Mouse (Mus musculus) heart, embryonic 14.5 days (tissue): ENCODE measurements at regions not wholly inside any gene's neighbourhood (a gene's known extent, or its start where the extent isn't known, plus 50 kb on each side); places are given as distances from the start of the nearest gene placed in this dataset.

Experiments used
- ATAC-seq: fragments of 200-750 bp; cut with Nextera tagmentation; 2 replicates; pipeline ENCODE4 v1.8.0; 2017; ENCODE audit warnings: low read depth, moderate TSS enrichment; ENCODE audit not compliant: insufficient number of reproducible peaks, insufficient read depth, low FRiP score
- H3K27ac ChIP-seq, 2 experiments: fragments of 200-500 bp in 1 of 2; fragments of 300-500 bp in 1 of 2; sonication (generic) in 1 of 2; replicated peaks in 1 of 2; 2 replicates each; pipeline ENCODE4 v1.5.1; 2012 to 2014; ENCODE audit warnings: low read depth in 2 of 2, low read length in 2 of 2, control low read depth in 1 of 2, mild to moderate bottlenecking in 1 of 2, mixed read lengths in 1 of 2; ENCODE audit not compliant: control insufficient read depth in 1 of 2, insufficient read depth in 1 of 2
- H3K27me3 ChIP-seq: fragments of 300-500 bp; sonication (generic); 2 replicates; pipeline ENCODE4 v1.6.1; 2014; ENCODE audit warnings: mild to moderate bottlenecking, low read length, control low read depth; ENCODE audit not compliant: control insufficient read depth, insufficient read depth
- H3K36me3 ChIP-seq: fragments of 300-500 bp; sonication (generic); 2 replicates; pipeline ENCODE4 v1.6.1; 2014; ENCODE audit warnings: mild to moderate bottlenecking, control low read depth, low read length, mixed read lengths; ENCODE audit not compliant: control insufficient read depth, insufficient read depth
- H3K4me1 ChIP-seq, 2 experiments: fragments of 200-500 bp in 1 of 2; fragments of 300-500 bp in 1 of 2; sonication (generic) in 1 of 2; 2 replicates each; pipeline ENCODE4 v1.6.1; 2012 to 2014; ENCODE audit warnings: low read length in 2 of 2, control low read depth in 1 of 2, mixed read lengths in 1 of 2; ENCODE audit not compliant: control insufficient read depth in 2 of 2, insufficient read depth in 2 of 2
- H3K4me2 ChIP-seq: fragments of 300-500 bp; sonication (generic); 2 replicates; pipeline ENCODE4 v1.6.1; 2014; ENCODE audit warnings: mild to moderate bottlenecking, low read length
- H3K4me3 ChIP-seq, 2 experiments: fragments of 200-500 bp in 1 of 2; fragments of 300-500 bp in 1 of 2; sonication (generic) in 1 of 2; 2 replicates each; pipeline ENCODE4 v1.5.1; 2012 to 2014; ENCODE audit warnings: low read length in 2 of 2, mild to moderate bottlenecking in 2 of 2, control low read depth in 1 of 2, low read depth in 1 of 2, moderate library complexity in 1 of 2; ENCODE audit not compliant: control insufficient read depth in 1 of 2, insufficient read depth in 1 of 2
- H3K9ac ChIP-seq: fragments of 300-500 bp; sonication (generic); 2 replicates; pipeline ENCODE4 v1.6.1; 2014; ENCODE audit warnings: mild to moderate bottlenecking, low read length
- H3K9me3 ChIP-seq: fragments of 300-500 bp; sonication (generic); 2 replicates; pipeline ENCODE4 v1.6.1; 2016; ENCODE audit warnings: low read length, control low read depth; ENCODE audit not compliant: control insufficient read depth
- WGBS: fragments of 180-500 bp; shearing (Covaris S2); extraction: QIAGEN DNeasy Blood & Tissue Kit; methylation state at CpG from one replicate; pipeline ENCODE4 v1.1.7; 2014; 5-methylcytosine and 5-hydroxymethylcytosine counted together

GRCm38 (mm10) chr8:116116625-116117024 lies 388.1 kb upstream of the Dynlrb2 start:
- no peaks in the 10 kb centered on the region for H3K36me3 ChIP-seq
- H3K9ac ChIP-seq: no peak overlapping the region
- no peak overlapping the region for H3K27ac ChIP-seq
- H3K27me3 ChIP-seq: no peaks in the 10 kb centered on the region; the same call in 1 of the 2 replicates
- H3K4me2 ChIP-seq: no peak overlapping the region
- ATAC-seq: no peak
- no peak overlapping the region for H3K4me3 ChIP-seq
- H3K4me1 ChIP-seq: peaks cover 15 to 21% of the 10 kb centered on the region in 2 experiments
- WGBS: 55% methylated on average over 7 of the region's 7 CpGs
- H3K9me3 ChIP-seq: no peaks in the 10 kb centered on the region

- H3K27ac ChIP-seq: no peak overlapping the region
- no peak overlapping the region for H3K9ac ChIP-seq
- no peak overlapping the region for H3K4me3 ChIP-seq
- H3K36me3 ChIP-seq: no peaks in the 10 kb centered on the region
- no peaks in the 10 kb centered on the region for H3K9me3 ChIP-seq
- ATAC-seq: peak; percentile 76
- H3K27me3 ChIP-seq: no peaks in the 10 kb centered on the region; the same call in 1 of the 2 replicates
- peak overlapping the region; percentile 37 for H3K4me2 ChIP-seq
- 46% methylated on average over 18 of the region's 18 CpGs for WGBS
- H3K4me1 ChIP-seq: peaks cover 17 to 21% of the 10 kb centered on the region in 2 experiments
These were observed 388.9 kb upstream of the Dynlrb2 start for GRCm38 (mm10) chr8:116115811-116116372.

GRCm38 (mm10) chr8:116114978-116115377 lies 389.8 kb upstream of the Dynlrb2 start:
- Histone ChIP-seq H3K4me2 (no peak overlapping the region), H3K9ac (no peak overlapping the region), H3K36me3 (no peaks in the 10 kb centered on the region), H3K9me3 (no peaks in the 10 kb centered on the region), H3K4me1 (peaks cover 19 to 21% of the 10 kb centered on the region in 2 experiments), H3K27ac (no peak overlapping the region), H3K27me3 (no peaks in the 10 kb centered on the region; the same call in 1 of the 2 replicates), H3K4me3 (no peak overlapping the region)
- 29% methylated on average over 2 of the region's 2 CpGs for WGBS
- no peak for ATAC-seq

- H3K9me3 ChIP-seq: no peaks in the 10 kb centered on the region
- H3K27me3 ChIP-seq: no peaks in the 10 kb centered on the region; the same call in 1 of the 2 replicates
- peaks cover 19 to 21% of the 10 kb centered on the region in 2 experiments for H3K4me1 ChIP-seq
- no peak overlapping the region for H3K4me3 ChIP-seq
- no peaks in the 10 kb centered on the region for H3K36me3 ChIP-seq
- no peak for ATAC-seq
- WGBS: 61% methylated on average over 2 of the region's 2 CpGs
- H3K27ac ChIP-seq: no peak overlapping the region
- H3K9ac ChIP-seq: no peak overlapping the region
- H3K4me2 ChIP-seq: no peak overlapping the region
These were observed 390.3 kb upstream of the Dynlrb2 start for GRCm38 (mm10) chr8:116114502-116114901.

- no peak for ATAC-seq
These were observed 393.6 kb upstream of the Dynlrb2 start for GRCm38 (mm10) chr8:116111168-116111567.

GRCm38 (mm10) chr8:116096666-116097065 lies 389.1 kb upstream of the Maf start:
- Histone ChIP-seq H3K27me3 (no peaks in the 10 kb centered on the region), H3K36me3 (no peaks in the 10 kb centered on the region), H3K4me1 (peaks cover 0 to 2% of the 10 kb centered on the region in 2 experiments; a peak in 1 of 4 replicates), H3K4me3 (no peak overlapping the region), H3K9ac (no peak overlapping the region), H3K9me3 (no peaks in the 10 kb centered on the region), H3K27ac (no peak overlapping the region), H3K4me2 (no peak overlapping the region)
- 28% methylated on average over 3 of the region's 3 CpGs for WGBS
- no peak for ATAC-seq

More at GRCm38 (mm10) chr8:116111168-116111567, 393.6 kb upstream of the Dynlrb2 start:
- Histone ChIP-seq H3K4me2 (peak overlapping the region; percentile 37; the same call in 1 of the 2 replicates), H3K27ac (no peak overlapping the region), H3K36me3 (no peaks in the 10 kb centered on the region), H3K9ac (no peak overlapping the region), H3K27me3 (no peaks in the 10 kb centered on the region; the same call in 1 of the 2 replicates), H3K4me1 (peaks cover 14 to 17% of the 10 kb centered on the region in 2 experiments), H3K9me3 (0 out of 2 replicates have a peak, but pooled peaks cover 3% of the 10 kb centered on the region), H3K4me3 (no peak overlapping the region)
- WGBS: 29% methylated on average over 12 of the region's 12 CpGs

GRCm38 (mm10) chr8:116083156-116083555 lies 375.6 kb upstream of the Maf start:
- no peaks in the 10 kb centered on the region for H3K4me1 ChIP-seq
- ATAC-seq: no peak
- H3K4me2 ChIP-seq: no peak overlapping the region
- no peak overlapping the region for H3K4me3 ChIP-seq
- H3K9ac ChIP-seq: no peak overlapping the region
- no peaks in the 10 kb centered on the region for H3K9me3 ChIP-seq
- 86% methylated on average over 2 of the region's 2 CpGs for WGBS
- no peaks in the 10 kb centered on the region for H3K27me3 ChIP-seq
- H3K36me3 ChIP-seq: no peaks in the 10 kb centered on the region
- H3K27ac ChIP-seq: no peak overlapping the region
